Mouse (Mus musculus) liver, adult 2 months (tissue): ENCODE data around the gene Gmeb1.

ENCODE experiments used
- CTCF ChIP-seq: fragments of 200-500 bp; IDR thresholded peaks from 2 replicates; pipeline ENCODE4 v1.5.1; 2011; ENCODE audit warnings: low read depth, low read length, control low read depth
- POLR2A ChIP-seq: fragments of 200-500 bp; IDR thresholded peaks from 2 replicates; pipeline ENCODE4 v1.6.1; 2011; ENCODE audit warnings: low read length, control low read depth; ENCODE audit not compliant: insufficient read depth; ENCODE audit errors: extremely low read depth

DNA sequence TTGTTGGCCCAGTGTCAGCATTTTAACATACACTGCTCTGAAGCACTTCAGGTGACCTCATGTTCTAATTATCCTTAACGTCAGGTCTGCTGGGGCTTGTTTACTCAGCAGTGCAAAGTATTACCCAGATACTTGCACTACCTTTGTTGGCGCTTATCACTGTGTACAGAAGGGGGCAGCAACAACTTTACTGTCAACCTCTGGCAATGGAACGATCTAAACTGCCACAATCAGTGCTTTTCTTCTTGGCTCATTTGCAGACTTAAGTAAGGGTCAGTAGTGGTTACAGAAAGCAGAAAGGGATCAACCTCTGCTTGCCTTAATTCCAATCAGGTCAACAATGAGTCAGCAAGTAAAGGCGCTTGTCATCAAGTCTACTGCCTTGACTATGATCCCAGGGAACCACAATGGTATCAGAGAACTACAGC lies 63.1 kb downstream of the Gmeb1 start:
- no peak for TF ChIP-seq POLR2A
- peak; percentile 28; the same call in 1 of the 2 replicates for TF ChIP-seq CTCF
